Mouse (Mus musculus) cerebellum, adult 18-20 months (tissue): ENCODE results near the gene Tmem220.

Experiments used
- DNase-seq, 2 experiments: peaks; one replicate each; pipeline ENCODE4 v3.0.0; 2021

The Tmem220 gene

DNA sequence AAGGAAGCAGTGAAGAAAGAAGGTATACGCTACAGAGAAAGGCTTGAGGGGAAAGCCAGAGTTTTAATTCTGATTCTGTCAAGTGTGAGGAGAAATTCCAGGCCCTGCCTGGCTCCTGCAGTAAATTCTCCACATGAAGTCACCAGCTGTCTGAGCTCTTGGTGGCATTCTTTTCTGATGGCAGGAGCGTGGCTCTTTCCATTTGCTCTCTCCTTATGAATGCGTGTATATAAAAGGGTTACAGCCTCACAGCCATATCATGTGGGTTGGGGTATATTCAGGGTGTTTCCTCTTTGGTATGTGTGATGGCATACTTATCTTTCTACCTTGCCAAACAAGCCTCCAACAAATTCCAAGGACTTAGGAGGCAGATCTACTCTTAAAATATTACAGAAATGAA, 37.8 kb downstream of the Tmem220 start:
- DNase-seq: no peak

DNA sequence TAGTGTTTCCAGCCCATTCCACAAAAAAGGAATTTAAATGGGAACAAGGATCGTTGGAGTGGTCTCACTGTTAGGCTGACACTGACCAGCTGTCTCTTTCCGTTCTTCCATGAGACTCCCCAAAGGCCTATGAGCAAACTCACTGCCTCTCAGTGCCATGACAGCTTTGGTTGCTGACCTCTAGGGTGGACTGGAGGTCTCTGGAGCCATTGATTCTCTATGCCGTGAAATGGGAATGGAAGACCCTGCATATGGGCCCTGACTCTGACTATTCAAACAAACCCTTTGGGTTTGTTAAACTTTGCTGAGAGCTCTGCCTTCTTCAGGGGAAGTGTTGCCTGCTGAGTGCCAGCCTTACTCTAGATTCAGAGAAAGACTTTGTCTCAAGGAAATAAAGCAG, 42.8 kb downstream of the Tmem220 start:
- DNase-seq: no peak

DNA sequence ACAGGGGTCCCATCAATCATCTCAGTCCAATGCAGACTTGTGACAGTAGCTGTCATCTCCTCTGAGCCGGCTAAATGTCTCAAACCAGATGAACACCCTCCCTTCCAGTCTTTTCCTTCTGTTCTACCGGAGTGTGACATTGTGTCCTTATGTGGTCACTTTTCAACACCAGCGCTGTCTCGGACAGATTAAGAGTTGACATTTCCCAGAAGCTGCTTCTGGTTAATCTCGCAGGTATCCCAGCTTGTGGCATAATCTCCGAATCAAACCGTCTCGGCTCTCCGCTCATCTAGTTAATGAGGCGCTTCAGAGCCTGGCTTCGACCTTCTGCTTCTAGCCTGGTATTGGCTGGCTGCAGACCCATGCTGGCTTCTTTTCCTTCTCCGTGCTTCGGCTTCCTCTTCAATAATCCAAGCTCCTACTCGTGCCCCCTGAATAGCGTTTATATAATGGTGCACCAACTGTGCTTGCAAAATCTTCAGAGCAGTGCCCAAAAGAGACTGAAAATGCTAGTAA, 47.7 kb downstream of the Tmem220 start:
- DNase-seq: no peak

DNA sequence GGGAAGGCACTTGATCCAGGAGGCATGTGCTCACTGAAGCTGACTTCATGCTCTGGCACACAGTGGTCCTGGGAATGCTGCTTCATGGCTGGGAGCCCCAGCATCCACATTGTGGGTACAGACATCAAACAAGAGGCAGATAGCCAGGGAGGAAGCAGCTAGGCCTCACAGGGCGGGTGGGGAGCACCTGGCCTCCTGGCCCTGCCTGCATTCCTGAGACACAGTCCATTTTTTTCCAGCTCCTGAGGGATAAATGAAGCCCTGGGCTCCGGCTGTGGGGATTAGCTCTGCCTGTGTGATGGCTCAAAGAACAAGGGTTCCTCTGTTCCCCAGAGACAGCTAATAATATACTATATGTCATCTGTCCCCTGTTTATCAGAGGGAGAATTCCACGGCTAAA, 50.1 kb downstream of the Tmem220 start:
- DNase-seq: no peak

DNA sequence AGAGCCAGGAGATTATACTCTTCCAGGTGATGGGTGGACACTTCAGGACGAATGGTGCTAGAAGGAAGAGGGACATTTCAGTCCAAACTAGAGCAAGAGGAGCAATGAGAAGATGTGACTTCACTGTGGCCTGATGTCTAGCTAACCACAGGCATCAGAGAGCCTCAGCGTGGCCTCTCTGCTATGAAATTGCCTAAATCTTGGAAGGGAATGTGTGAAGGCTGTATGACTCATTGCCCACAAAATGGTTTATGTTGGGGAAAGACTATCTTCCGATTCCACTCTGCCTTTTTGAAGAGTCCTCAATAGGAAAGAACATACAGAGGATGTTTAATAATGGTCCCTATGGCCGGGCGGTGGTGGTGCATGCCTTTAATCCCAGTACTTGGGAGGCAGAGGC, 51.8 kb downstream of the Tmem220 start:
- no peak for DNase-seq

DNA sequence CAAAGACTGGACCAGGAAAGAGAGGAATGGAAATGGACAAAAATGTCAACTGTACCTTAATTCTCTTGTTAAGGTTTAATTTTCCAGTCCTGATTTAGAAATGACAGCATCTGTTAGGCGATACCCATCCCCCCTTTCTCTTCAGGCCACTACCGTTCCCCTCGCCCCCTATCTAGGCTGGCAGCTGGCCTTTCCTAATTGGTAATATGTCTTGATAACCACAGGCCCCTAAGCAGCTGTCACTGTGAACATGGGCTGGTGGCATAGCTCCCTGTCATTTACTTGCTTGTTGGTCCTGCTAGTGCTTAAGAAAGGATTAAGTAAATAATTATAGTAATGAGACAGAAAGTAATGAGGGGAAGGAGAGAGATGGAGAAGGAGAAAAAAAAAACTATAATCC, 52.5 kb downstream of the Tmem220 start:
- DNase-seq: no peak

DNA sequence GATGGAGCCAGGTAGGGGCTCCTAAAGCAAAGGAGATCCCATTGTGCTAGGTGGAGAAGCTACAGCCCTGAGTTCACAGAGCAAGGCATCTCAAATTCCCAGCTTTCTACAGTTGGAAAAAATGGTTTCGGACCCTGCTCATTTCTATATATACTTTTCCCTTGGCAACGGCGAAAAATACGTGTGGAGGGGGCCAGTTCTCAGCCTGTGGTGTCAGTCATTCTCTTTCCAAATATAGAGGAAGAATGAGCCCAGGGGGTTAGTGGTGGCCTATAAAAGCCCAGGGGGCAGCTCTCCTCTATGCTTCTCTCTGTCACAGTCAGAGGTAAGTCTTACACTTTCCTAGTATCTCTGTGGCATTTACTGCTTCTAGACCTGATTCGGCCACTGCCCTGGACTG, 53.0 kb downstream of the Tmem220 start, which contains the start of gene Myh3:
TSS of gene Myh3 (plus strand) at position 301 of the 400 bp plus-strand sequence.
- no peak for DNase-seq

DNA sequence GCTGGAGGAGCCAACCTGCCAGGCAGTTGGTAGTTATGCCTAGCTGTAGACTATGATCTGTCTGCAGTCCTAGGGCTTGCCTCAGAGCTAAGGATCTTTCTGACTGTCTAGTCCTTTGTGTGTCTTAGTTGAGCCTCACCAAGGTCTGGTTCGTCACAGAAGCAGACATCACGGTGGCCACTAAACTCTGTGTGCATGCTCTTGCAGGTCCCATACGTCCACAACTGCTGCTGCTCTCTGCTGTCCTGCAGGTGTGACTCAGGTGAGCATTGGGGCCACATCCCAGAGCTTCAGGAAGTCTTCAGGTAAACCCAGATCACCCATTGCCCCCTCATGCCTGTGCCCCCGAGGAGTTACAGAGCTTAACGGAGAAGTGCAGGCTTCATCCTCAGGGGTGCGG, 53.9 kb downstream of the Tmem220 start:
- DNase-seq: no peak

DNA sequence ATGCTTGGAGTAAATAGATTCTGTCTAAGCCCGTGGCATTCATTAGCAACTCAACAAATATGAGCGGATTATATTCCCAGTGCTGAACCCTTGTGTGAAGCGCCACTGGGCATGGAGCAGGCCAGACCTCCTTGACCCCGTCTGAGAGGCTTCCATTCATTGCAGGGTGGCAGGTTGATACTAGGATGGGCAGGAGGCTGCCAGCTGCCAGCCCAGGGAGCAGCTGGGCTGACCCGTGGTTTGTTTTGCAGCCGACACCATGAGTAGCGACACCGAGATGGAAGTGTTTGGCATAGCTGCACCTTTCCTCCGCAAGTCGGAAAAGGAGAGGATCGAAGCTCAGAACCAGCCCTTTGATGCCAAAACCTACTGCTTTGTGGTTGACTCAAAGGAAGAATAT, 54.8 kb downstream of the Tmem220 start:
- DNase-seq: no peak

DNA sequence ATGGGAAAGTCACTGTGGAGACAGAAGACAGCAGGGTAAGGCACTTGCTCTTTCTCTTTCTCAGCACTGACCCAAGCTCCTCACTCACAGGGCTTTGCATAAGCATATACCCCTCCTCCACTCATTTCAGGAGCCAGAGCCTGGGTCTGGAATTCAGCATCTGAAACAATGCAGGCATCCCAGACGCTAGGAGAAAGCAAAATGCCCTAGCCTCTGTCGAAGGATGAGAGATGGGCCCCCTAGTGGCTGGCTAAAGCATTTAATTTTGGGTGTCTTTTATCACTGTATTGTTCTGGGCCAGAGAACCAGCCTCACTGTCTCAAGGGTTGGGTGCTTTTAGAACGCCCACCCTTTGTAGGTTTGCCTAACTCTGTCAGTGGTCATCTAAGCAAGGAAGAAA, 55.2 kb downstream of the Tmem220 start:
- DNase-seq: peak; percentile 70 to 71

DNA sequence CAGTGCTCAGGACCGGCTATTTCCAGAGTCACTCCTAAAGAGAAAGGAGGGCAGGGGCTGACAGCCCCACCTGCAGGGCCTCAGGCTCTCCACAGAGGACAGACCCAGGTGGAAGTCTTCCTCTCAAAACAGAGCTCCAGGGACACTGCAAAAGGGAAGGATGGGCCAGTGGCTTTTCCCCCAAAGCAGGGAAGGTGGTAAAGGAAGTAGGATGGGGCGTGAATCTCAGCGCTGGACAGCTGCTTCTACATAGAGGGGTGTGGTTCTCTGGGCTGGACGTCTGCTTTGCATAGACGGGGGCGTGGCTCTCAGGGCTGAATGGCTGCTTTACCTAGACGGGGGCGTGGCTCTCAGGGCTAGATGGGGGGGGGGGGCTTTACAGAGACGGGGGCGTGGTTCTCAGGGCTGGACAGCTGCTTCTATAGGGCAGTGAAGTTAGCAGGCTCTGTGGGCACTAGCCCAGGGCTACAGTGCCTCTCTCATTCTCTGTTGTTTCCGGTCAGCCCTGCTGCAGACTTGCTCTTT, 56.2 kb downstream of the Tmem220 start:
- DNase-seq: no peak

DNA sequence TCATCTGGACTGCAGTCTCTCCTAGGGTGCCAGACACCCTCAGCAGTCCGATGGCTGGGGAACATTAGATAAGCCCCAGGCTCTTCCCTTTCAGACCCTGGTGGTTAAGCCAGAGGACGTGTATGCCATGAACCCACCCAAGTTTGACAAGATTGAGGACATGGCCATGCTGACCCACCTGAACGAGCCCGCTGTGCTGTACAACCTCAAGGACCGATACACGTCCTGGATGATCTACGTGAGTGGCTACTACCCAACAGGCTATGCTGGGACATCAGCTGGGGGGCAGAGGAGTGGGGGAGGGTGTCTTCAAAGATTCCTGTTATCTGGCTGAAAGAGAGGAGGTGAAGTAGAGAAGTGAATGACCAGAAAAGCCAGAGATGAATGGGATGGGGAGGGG, 57.2 kb downstream of the Tmem220 start:
- DNase-seq: no peak

DNA sequence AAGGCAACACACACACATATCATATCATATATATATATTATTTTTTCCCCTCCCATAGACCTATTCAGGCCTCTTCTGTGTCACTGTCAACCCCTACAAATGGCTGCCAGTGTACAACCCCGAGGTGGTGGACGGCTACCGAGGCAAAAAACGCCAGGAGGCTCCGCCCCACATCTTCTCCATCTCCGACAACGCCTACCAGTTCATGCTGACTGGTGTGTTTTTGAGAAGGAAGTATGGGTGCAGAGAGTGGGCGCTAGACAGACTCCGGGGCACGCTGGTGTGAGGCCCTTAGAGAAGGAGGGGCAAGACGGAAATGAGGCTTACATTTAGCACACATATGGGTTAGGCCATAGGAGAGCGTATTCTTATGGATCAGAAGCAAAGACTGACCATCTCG, 57.8 kb downstream of the Tmem220 start:
- DNase-seq: no peak

DNA sequence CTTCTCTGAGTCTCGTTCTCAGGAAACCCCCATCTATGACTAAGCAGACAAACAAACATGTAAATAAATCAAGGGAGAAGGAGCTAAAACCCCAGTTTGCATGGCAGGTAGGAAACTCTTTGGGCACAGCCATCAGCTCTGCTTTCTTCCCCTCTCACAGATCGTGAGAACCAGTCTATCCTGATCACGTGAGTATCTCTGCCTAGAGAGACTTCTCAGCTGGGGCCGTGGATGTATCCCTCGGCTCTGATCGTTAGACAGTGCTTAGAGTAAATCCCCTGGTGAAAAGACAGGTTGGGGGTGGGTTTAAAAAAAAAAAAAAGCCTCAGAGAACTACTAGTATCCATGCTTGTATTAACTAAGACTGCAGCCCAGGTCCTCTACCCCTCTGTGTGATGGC, 58.3 kb downstream of the Tmem220 start:
- no peak for DNase-seq

DNA sequence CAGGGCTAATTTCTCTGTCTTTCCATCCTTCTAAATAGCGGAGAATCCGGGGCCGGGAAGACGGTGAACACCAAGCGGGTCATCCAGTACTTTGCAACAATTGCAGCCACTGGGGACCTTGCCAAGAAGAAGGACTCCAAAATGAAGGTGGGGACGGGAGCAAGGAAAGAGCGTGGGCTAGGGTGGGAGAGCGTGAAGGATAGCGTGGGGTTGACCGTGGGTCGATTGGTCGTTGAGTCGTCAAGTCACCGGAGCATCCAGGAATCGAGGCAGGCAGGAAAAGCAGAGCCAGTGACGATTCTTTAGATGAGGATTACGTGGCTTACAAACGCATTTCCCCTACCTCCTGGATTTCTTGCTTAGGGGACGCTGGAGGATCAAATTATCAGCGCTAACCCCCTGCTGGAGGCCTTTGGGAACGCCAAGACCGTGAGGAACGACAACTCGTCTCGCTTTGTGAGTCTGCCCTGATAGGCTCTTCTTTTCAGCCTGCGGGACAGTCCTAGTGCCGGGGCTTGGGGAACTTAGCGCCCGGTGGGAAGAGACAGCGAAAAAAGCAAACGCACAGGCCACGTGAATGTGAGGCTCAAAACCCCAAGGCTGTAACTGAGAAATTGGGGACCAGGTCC, 58.9 kb downstream of the Tmem220 start:
- no peak for DNase-seq
